Mouse (Mus musculus) lung, postnatal 0 days (tissue): ENCODE data around the gene Icam2.
A peak's percentile ranks its signal among the peaks of the same experiment; 100 is the strongest.

Experiments used
- CTCF ChIP-seq: IDR thresholded peaks from 2 replicates; pipeline ENCODE4 v1.5.1; 2016; ENCODE audit warnings: antibody characterized with exemption, mild to moderate bottlenecking
- EP300 ChIP-seq: IDR thresholded peaks from 2 replicates; pipeline ENCODE4 v1.6.1; 2016; ENCODE audit warnings: antibody characterized with exemption, mild to moderate bottlenecking, control low read depth

DNA sequence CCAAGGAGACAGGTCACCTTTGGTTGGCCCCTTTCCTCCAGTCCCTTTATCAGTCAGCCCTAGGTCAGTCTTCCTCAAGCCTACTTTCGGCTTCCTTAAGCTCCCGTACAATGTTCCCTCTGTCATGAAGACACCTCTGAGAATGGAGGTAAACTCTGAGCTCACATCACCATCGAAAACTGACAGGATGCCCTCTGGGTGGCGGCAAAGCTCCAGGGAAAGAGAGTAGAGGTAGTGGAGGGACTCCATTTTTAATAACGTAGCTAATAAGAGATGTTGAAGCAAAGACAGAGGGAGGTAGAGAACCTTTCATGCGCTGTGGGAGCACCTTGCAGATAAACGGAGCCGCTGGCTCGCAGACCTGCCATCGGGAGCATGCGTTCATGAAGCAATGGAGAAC, 6.9 kb downstream of the Icam2 start:
- TF ChIP-seq CTCF (peak; percentile 63), EP300 (no peak)
